23 mouse cellular contexts compared by ENCODE assay signal in the genomic region with DNA sequence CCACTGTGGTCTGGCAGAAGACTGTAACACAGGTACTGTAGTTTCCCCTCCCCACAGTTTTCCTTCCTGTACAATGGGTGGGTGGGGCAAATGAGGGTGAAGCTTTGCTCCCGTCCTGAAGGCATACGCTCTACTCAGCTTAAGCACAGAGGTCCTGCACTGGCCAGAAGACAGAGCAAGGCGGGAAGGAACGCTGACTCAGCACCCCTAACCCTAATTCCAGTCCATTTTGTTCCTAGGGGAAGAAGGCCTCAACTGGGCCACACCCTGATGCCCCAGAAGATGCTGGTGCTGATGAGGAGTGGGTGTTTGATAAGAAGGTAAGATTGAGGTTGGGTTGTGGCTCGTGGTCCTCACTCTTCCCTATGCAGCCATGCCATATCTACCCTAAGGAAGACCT. TPM values are rescaled to one million over a fixed set of nuclear protein-coding genes. Genes with fewer than 3 reads are reported as not detected.
A peak's percentile ranks its signal among the peaks of the same experiment; 100 is the strongest.
DNase-seq lines count a peak whose midpoint lies in the region; ATAC-seq and TF ChIP-seq lines count a peak whose summit lies in the region.
"Had no signal": no experiment of that assay in that cellular context is flagged by ENCODE, and none has a peak within 500 bp of the region (broad histone marks: within the 10 kb centered on the region; RNA-seq: fewer than 3 reads in every experiment).

No protein-coding gene starts in this region.

- H3K9me3 ChIP-seq in heart, embryonic 12.5 days (replicated peaks): no peaks in the 10 kb centered on the region
- H3K9me3 ChIP-seq in heart, embryonic 15.5 days (replicated peaks): no peaks in the 10 kb centered on the region
- no peaks in the 10 kb centered on the region for H3K9me3 ChIP-seq in ES-E14 (ENCODE audit: control insufficient read depth, insufficient read depth, low read depth, low read length)
- H3K9me3 ChIP-seq: embryonic facial prominence, embryonic 10.5 days; embryonic facial prominence, embryonic 12.5 days; forebrain, embryonic 13.5 days; forebrain, embryonic 15.5 days had no signal

- peak; percentile 35; the same call in 1 of the 2 replicates for TF ChIP-seq POLR2A in heart, adult 2 months (IDR thresholded peaks at IDR 0.05; ENCODE audit: insufficient read depth, low read depth, low read length)

- H3K9ac ChIP-seq in heart, adult 2 months (ENCODE audit: low read depth, low read length): no peak overlapping the region
- H3K9ac ChIP-seq in heart, embryonic 12.5 days: no peak overlapping the region
- no peak overlapping the region for H3K9ac ChIP-seq in heart, embryonic 15.5 days
- no peak overlapping the region for H3K9ac ChIP-seq in ES-E14 (ENCODE audit: insufficient read depth, low read depth, low read length, poor library complexity, severe bottlenecking)
- H3K9ac ChIP-seq: embryonic facial prominence, embryonic 12.5 days; forebrain, embryonic 13.5 days; forebrain, embryonic 15.5 days; forebrain, postnatal 0 days had no signal

- no peak overlapping the region for H3K27ac ChIP-seq in heart, adult 2 months
- H3K27ac ChIP-seq in heart, embryonic 12.5 days (ENCODE audit: poor library complexity, severe bottlenecking): no peak overlapping the region
- peak overlapping the region; percentile 5; the same call in 1 of the 2 replicates for H3K27ac ChIP-seq in heart, embryonic 15.5 days
- H3K27ac ChIP-seq in ES-E14 (ENCODE audit: insufficient read depth, low read depth, low read length, poor library complexity, severe bottlenecking): no peak overlapping the region
- H3K27ac ChIP-seq: embryonic facial prominence, embryonic 10.5 days; embryonic facial prominence, embryonic 12.5 days; forebrain, embryonic 13.5 days; forebrain, embryonic 15.5 days had no signal

- TF ChIP-seq EP300 in heart, adult 2 months (IDR thresholded peaks at IDR 0.05; ENCODE audit: insufficient read depth, low read depth, low read length): no peak

- no peak overlapping the region for H3K4me3 ChIP-seq in heart, adult 2 months
- no peak overlapping the region for H3K4me3 ChIP-seq in heart, embryonic 12.5 days
- H3K4me3 ChIP-seq in heart, embryonic 15.5 days: no peak overlapping the region
- no peak overlapping the region for H3K4me3 ChIP-seq in ES-E14 (ENCODE audit: insufficient read depth in 1 of 2, low read depth in 1 of 2, low read length in 2 of 2, poor library complexity in 1 of 2, severe bottlenecking in 1 of 2)
- H3K4me3 ChIP-seq: embryonic facial prominence, embryonic 10.5 days; embryonic facial prominence, embryonic 12.5 days; forebrain, embryonic 13.5 days; forebrain, embryonic 15.5 days had no signal

- no peak for ATAC-seq in heart, embryonic 12.5 days (ENCODE audit: insufficient number of reproducible peaks, low FRiP score)
- no peak for ATAC-seq in heart, embryonic 15.5 days (replicated peaks; ENCODE audit: insufficient number of reproducible peaks, insufficient read depth, low FRiP score, low read depth)
- ATAC-seq: activated CD4-positive, CD25-positive, alpha-beta regulatory T cell, adult 4 months; forebrain, embryonic 13.5 days; forebrain, embryonic 15.5 days; forebrain, postnatal 0 days; Patski had no signal

- intact Hi-C loops in heart, adult 2 months (cut with DNase I): no loop called here
- intact Hi-C loops in heart, postnatal 10 days (cut with DNase I): no loop called here

- DNase-seq in heart, adult 2 months: no peak
- no peak for DNase-seq in heart, postnatal 10 days
- no peak for DNase-seq in ES-E14 (ENCODE audit: low read depth, low spot score)
- DNase-seq in urinary bladder, postnatal 36 days (ENCODE audit: low spot score in 2 of 2): no peak
- DNase-seq in frontal cortex, postnatal 25 days (ENCODE audit: low spot score in 2 of 2): no peak
- DNase-seq: adrenal gland, adult 8-10 months; adrenal gland, postnatal 14 days; adrenal gland, postnatal 36 days; cerebellum, adult 11-12 months; cerebellum, adult 2 months; cerebellum, adult 9-10 months; cerebellum, postnatal 10 days; forebrain, postnatal 0 days had no signal

- H3K4me1 ChIP-seq in heart, adult 2 months (ENCODE audit: control insufficient read depth, insufficient read depth, low read length): no peaks in the 10 kb centered on the region; the same call in 1 of the 2 replicates
- H3K4me1 ChIP-seq in heart, embryonic 12.5 days (replicated peaks): peaks cover 59% of the 10 kb centered on the region
- H3K4me1 ChIP-seq in heart, embryonic 15.5 days (replicated peaks): peaks cover 70% of the 10 kb centered on the region
- peaks cover 0 to 4% of the 10 kb centered on the region in 2 experiments; a peak in 1 of 4 replicates for H3K4me1 ChIP-seq in ES-E14 (ENCODE audit: control insufficient read depth in 2 of 2, insufficient read depth in 2 of 2, low read length in 2 of 2, poor library complexity in 1 of 2)
- H3K4me1 ChIP-seq: embryonic facial prominence, embryonic 10.5 days; embryonic facial prominence, embryonic 12.5 days; forebrain, embryonic 13.5 days; forebrain, embryonic 15.5 days had no signal

- H3K79me2 ChIP-seq in heart, adult 2 months (replicated peaks; ENCODE audit: control insufficient read depth, insufficient read depth, low read length): no peaks in the 10 kb centered on the region

- 68% methylated on average over 5 of the region's 5 CpGs for WGBS in heart, adult 2 months
- WGBS in heart, embryonic 12.5 days: 76% methylated on average over 5 of the region's 5 CpGs
- WGBS in heart, embryonic 15.5 days: 70% methylated on average over 5 of the region's 5 CpGs

- in situ Hi-C loops in ES-E14 (cut with MboI; ENCODE audit: low sequenced_read_pairs in 2 of 2, unreplicated experiment in 2 of 2): no loop called here

- no peak for TF ChIP-seq CTCF in heart, adult 2 months (IDR thresholded peaks at IDR 0.05)

- H3K36me3 ChIP-seq in heart, adult 2 months (ENCODE audit: control insufficient read depth, insufficient read depth, low read length): no peaks in the 10 kb centered on the region
- peaks cover 100% of the 10 kb centered on the region for H3K36me3 ChIP-seq in heart, embryonic 12.5 days
- H3K36me3 ChIP-seq in heart, embryonic 15.5 days: peaks cover 72% of the 10 kb centered on the region
- no peaks in the 10 kb centered on the region for H3K36me3 ChIP-seq in ES-E14 (ENCODE audit: control insufficient read depth, insufficient read depth, low read length, poor library complexity, severe bottlenecking)
- H3K36me3 ChIP-seq: embryonic facial prominence, embryonic 10.5 days; embryonic facial prominence, embryonic 12.5 days; forebrain, embryonic 15.5 days had no signal

- no peaks in the 10 kb centered on the region for H3K27me3 ChIP-seq in heart, adult 2 months (ENCODE audit: control insufficient read depth, insufficient read depth, low read length)
- no peaks in the 10 kb centered on the region for H3K27me3 ChIP-seq in heart, embryonic 12.5 days (replicated peaks)
- no peaks in the 10 kb centered on the region for H3K27me3 ChIP-seq in heart, embryonic 15.5 days
- H3K27me3 ChIP-seq: embryonic facial prominence, embryonic 12.5 days; forebrain, embryonic 13.5 days; forebrain, embryonic 15.5 days; Patski had no signal

- H3K4me2 ChIP-seq in heart, embryonic 12.5 days: no peak overlapping the region
- H3K4me2 ChIP-seq in heart, embryonic 15.5 days: no peak overlapping the region
- H3K4me2 ChIP-seq: embryonic facial prominence, embryonic 12.5 days; forebrain, embryonic 13.5 days; forebrain, embryonic 15.5 days had no signal

TF ChIP-seq in ES-E14, 5 proteins besides CTCF, POLR2A, EP300 and RAD21:
- TF ChIP-seq MAFK (IDR thresholded peaks at IDR 0.05; ENCODE audit: insufficient read depth, low read depth, low read length) (peak; percentile 87), ZNF384 (IDR thresholded peaks at IDR 0.05; ENCODE audit: low read depth, low read length) (no peak)

RNA-seq across cellular contexts. Expression of gene Mybpc3, which starts 10.8 kb away (rescaled TPM):
- 1,000 to 10,000 TPM; 1,229 to 1,417 TPM for total RNA-seq in heart, adult 2 months (2021)
- polyA plus RNA-seq in heart, adult 2 months (2012; rRNA removed): 1,378 and 1,771 TPM in 2 replicates
- 1,039 and 1,047 TPM in 2 replicates for polyA plus RNA-seq in heart, embryonic 12.5 days (2016; fragmentation: Nextera tagmentation; extraction: Ambion mirVana)
- 909 and 937 TPM in 2 replicates for polyA plus RNA-seq in heart, embryonic 15.5 days (2015; fragmentation: Nextera tagmentation; extraction: Ambion mirVana)
- 1,000 to 10,000 TPM; 1,924 to 2,166 TPM for total RNA-seq in heart, postnatal 10 days (2021)
- 0.62 and 0.90 TPM in 2 replicates for total RNA-seq in ES-E14 (2012; rRNA removed)
- total RNA-seq: adrenal gland, postnatal 14 days; adrenal gland, postnatal 36 days had no signal
- polyA plus RNA-seq: activated CD4-positive, CD25-positive, alpha-beta regulatory T cell, adult 4 months; C2C12; forebrain, embryonic 11.5 days; forebrain, embryonic 13.5 days; forebrain, embryonic 15.5 days; Patski had no signal

RNA-seq across cellular contexts. Expression of gene Spi1, which starts 46.6 kb away (rescaled TPM):
- total RNA-seq in heart, adult 2 months (2021): 1 to 10 TPM; 3.7 to 6.2 TPM
- 10.2 and 17.2 TPM in 2 replicates for polyA plus RNA-seq in heart, adult 2 months (2012; rRNA removed)
- 3.0 and 3.1 TPM in 2 replicates for polyA plus RNA-seq in heart, embryonic 12.5 days (2016; fragmentation: Nextera tagmentation; extraction: Ambion mirVana)
- polyA plus RNA-seq in heart, embryonic 15.5 days (2015; fragmentation: Nextera tagmentation; extraction: Ambion mirVana): 3.9 and 8.6 TPM in 2 replicates
- 1 to 10 TPM; 2.3 to 3.0 TPM for total RNA-seq in heart, postnatal 10 days (2021)
- total RNA-seq in ES-E14 (2012; rRNA removed): 0.31 and 0.32 TPM in 2 replicates
- polyA plus RNA-seq: activated CD4-positive, CD25-positive, alpha-beta regulatory T cell, adult 4 months; C2C12 had no signal

RNA-seq across cellular contexts. Expression of gene Madd, which starts 54.9 kb away (rescaled TPM):
- 1 to 10 TPM; 4.7 to 8.5 TPM for total RNA-seq in heart, adult 2 months (2021)
- polyA plus RNA-seq in heart, adult 2 months (2012; rRNA removed): 6.1 and 8.6 TPM in 2 replicates
- 6.5 and 7.7 TPM in 2 replicates for polyA plus RNA-seq in heart, embryonic 12.5 days (2016; fragmentation: Nextera tagmentation; extraction: Ambion mirVana)
- 4.1 and 7.0 TPM in 2 replicates for polyA plus RNA-seq in heart, embryonic 15.5 days (2015; fragmentation: Nextera tagmentation; extraction: Ambion mirVana)
- total RNA-seq in heart, postnatal 10 days (2021): 1 to 10 TPM; 5.2 to 6.3 TPM
- total RNA-seq in ES-E14 (2012; rRNA removed): 6.7 and 7.8 TPM in 2 replicates

RNA-seq across cellular contexts. Expression of gene Slc39a13, which starts 58.5 kb away (rescaled TPM):
- 10 to 100 TPM; 21.1 to 22.3 TPM for total RNA-seq in heart, adult 2 months (2021)
- polyA plus RNA-seq in heart, adult 2 months (2012; rRNA removed): 57.3 and 58.6 TPM in 2 replicates
- polyA plus RNA-seq in heart, embryonic 12.5 days (2016; fragmentation: Nextera tagmentation; extraction: Ambion mirVana): 42.5 and 44.3 TPM in 2 replicates
- polyA plus RNA-seq in heart, embryonic 15.5 days (2015; fragmentation: Nextera tagmentation; extraction: Ambion mirVana): 53.5 and 63.2 TPM in 2 replicates
- total RNA-seq in heart, postnatal 10 days (2021): 10 to 100 TPM; 27.7 to 31.9 TPM
- 18.3 and 20.1 TPM in 2 replicates for total RNA-seq in ES-E14 (2012; rRNA removed)

Comparison
In these comparisons a context has a peak if more than half of its experiments do, and no peak if none do; other contexts are left out.
1. RNA of gene Mybpc3, which starts 10.8 kb away (total RNA-seq): 1,924 to 2,166 TPM in heart, postnatal 10 days and 1,229 to 1,417 TPM in heart, adult 2 months; 0.62 to 0.90 TPM in ES-E14; every median in the first group is over 100 times any median in the second.